Mouse (Mus musculus): ENCODE results near the gene Tjp1.

Gene Tjp1

GRCm38 (mm10) chr7:65430401-65430800 lies 97.2 kb downstream of the Tjp1 start:
- no peak for DNase-seq

- DNase-seq, result no peak
Observed at GRCm38 (mm10) chr7:65424519-65424918, 103.1 kb downstream of the Tjp1 start.

- DNase-seq, result no peak
Observed at GRCm38 (mm10) chr7:65422456-65422855, 105.1 kb downstream of the Tjp1 start.

GRCm38 (mm10) chr7:65421451-65421850 lies 106.1 kb downstream of the Tjp1 start:
- peak; percentile 86 for DNase-seq

GRCm38 (mm10) chr7:65419926-65420325 lies 107.7 kb downstream of the Tjp1 start:
- no peak for DNase-seq

GRCm38 (mm10) chr7:65419012-65419411 lies 108.6 kb downstream of the Tjp1 start:
- DNase-seq, result no peak

GRCm38 (mm10) chr7:65418366-65418911 lies 109.1 kb downstream of the Tjp1 start:
- no peak for DNase-seq

GRCm38 (mm10) chr7:65417231-65418100 lies 110.1 kb downstream of the Tjp1 start:
- DNase-seq, result no peak

GRCm38 (mm10) chr7:65416506-65416905 lies 111.1 kb downstream of the Tjp1 start:
- no peak for DNase-seq

GRCm38 (mm10) chr7:65413946-65414945 lies 113.3 kb downstream of the Tjp1 start:
- DNase-seq, result no peak

- DNase-seq, result peak; percentile 54
Observed at GRCm38 (mm10) chr7:65410668-65411067, 116.9 kb downstream of the Tjp1 start.

- no peak for DNase-seq
Observed at GRCm38 (mm10) chr7:65406427-65406826, 121.2 kb downstream of the Tjp1 start.

- DNase-seq, result no peak
Observed at GRCm38 (mm10) chr7:65402516-65402915, 125.1 kb downstream of the Tjp1 start.

- DNase-seq, result no peak
Observed at GRCm38 (mm10) chr7:65401622-65402021, 126.0 kb downstream of the Tjp1 start.

- no peak for DNase-seq
Observed at GRCm38 (mm10) chr7:65395891-65396290, 131.7 kb downstream of the Tjp1 start.

GRCm38 (mm10) chr7:65395166-65395565 lies 132.4 kb downstream of the Tjp1 start:
- no peak for DNase-seq

GRCm38 (mm10) chr7:65394672-65395071 lies 132.9 kb downstream of the Tjp1 start:
- no peak for DNase-seq

- no peak for DNase-seq
Observed at GRCm38 (mm10) chr7:65393704-65394452, 133.7 kb downstream of the Tjp1 start.

GRCm38 (mm10) chr7:65392986-65393385 lies 134.6 kb downstream of the Tjp1 start:
- no peak for DNase-seq

GRCm38 (mm10) chr7:65389539-65389938 lies 138.0 kb downstream of the Tjp1 start:
- DNase-seq, result no peak

GRCm38 (mm10) chr7:65388243-65389013 lies 139.2 kb downstream of the Tjp1 start:
- no peak for DNase-seq

Data from layer of hippocampus, adult 9-11 months (tissue).